Comparison of ENCODE assay signal across 20 mouse cellular contexts in the genomic region with DNA sequence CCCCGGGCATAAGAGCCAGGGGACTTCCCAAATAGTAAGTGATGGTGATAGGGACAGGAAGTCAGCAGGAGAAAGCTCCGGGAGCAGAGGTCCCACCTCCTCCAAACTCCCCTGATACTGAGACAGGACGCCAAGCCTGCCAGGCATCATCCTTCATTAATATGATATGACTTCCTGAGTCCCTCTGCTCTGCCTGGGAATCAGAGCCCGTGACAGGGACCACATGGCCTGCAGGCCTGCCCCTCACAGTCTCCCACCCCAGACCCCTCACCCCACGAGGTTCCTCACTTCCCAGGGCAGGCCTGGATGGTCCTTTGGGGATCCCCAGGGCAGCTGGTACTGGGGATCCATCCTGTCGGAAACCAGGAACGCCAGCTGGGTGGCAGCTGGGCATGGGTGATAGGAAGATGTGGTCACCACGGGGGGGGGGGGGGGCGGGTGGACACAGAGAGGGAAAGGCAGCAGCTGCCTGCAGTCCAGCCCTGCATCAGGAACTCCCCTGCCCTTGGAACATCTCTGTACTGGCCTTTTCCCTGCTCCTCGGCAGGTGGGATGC. TPM values are rescaled to one million over a fixed set of nuclear protein-coding genes. Genes with fewer than 3 reads are reported as not detected.
DNase-seq lines count a peak whose midpoint lies in the region; ATAC-seq and TF ChIP-seq lines count a peak whose summit lies in the region.
"Had no signal": no experiment of that assay in that cellular context is flagged by ENCODE, and none has a peak within 500 bp of the region (broad histone marks: within the 10 kb centered on the region; RNA-seq: fewer than 3 reads in every experiment).

No protein-coding gene starts in this region.

- peaks cover 18% of the 10 kb centered on the region for H3K79me2 ChIP-seq in C2C12 (ENCODE audit: control insufficient read depth, insufficient read depth)

- H3ac ChIP-seq in C2C12 (ENCODE audit: control insufficient read depth, insufficient read length, low read depth): no peak overlapping the region

- TF ChIP-seq CTCF in C2C12 (IDR thresholded peaks at IDR 0.05; ENCODE audit: control insufficient read depth, insufficient read depth, insufficient read length): no peak

- ATAC-seq in heart, embryonic 16.5 days (replicated peaks; ENCODE audit: extremely low read depth, insufficient read depth, low FRiP score): no peak
- ATAC-seq in kidney, embryonic 16.5 days (ENCODE audit: low FRiP score, low TSS enrichment): no peak
- ATAC-seq: forebrain, postnatal 0 days; hindbrain, postnatal 0 days; Patski had no signal

- H3K79me3 ChIP-seq in C2C12 (ENCODE audit: low read depth): peaks cover 6% of the 10 kb centered on the region

- DNase-seq in heart, postnatal 10 days: no peak
- DNase-seq in kidney, postnatal 4 days: peak; percentile 48 to 61
- peak; percentile 73 for DNase-seq in MN1 (ENCODE audit: low spot score)
- no peak for DNase-seq in Muller cell, postnatal 12 days (ENCODE audit: inconsistent ontology term)
- DNase-seq: adrenal gland, postnatal 36 days; cerebellum, adult 9-10 months; forebrain, postnatal 0 days; gastrocnemius, postnatal 25 days; heart, postnatal 14 days; kidney, adult 11 months had no signal

- intact Hi-C loops in heart, postnatal 10 days (cut with DNase I): no loop called here

- peaks cover 36% of the 10 kb centered on the region for H3K4me1 ChIP-seq in heart, embryonic 16.5 days (ENCODE audit: control insufficient read depth, insufficient read depth, low read length)
- peaks cover 49% of the 10 kb centered on the region for H3K4me1 ChIP-seq in kidney, embryonic 16.5 days (ENCODE audit: insufficient read depth, low read length)

- peaks cover 29% of the 10 kb centered on the region for H3K27me3 ChIP-seq in heart, embryonic 16.5 days (ENCODE audit: control insufficient read depth, insufficient read depth, low read length)
- H3K27me3 ChIP-seq in kidney, embryonic 16.5 days (ENCODE audit: insufficient read depth, low read length): no peaks in the 10 kb centered on the region
- no peaks in the 10 kb centered on the region for H3K27me3 ChIP-seq in C2C12 (ENCODE audit: control insufficient read depth, insufficient read depth, insufficient read length)
- H3K27me3 ChIP-seq: limb, embryonic 13.5 days; stomach, embryonic 15.5 days had no signal

- H3K4me3 ChIP-seq in heart, embryonic 16.5 days (ENCODE audit: low read length): no peak overlapping the region
- no peak overlapping the region for H3K4me3 ChIP-seq in kidney, embryonic 16.5 days (ENCODE audit: low read length)
- H3K4me3 ChIP-seq in C2C12 (ENCODE audit: insufficient read depth, poor library complexity, severe bottlenecking): no peak overlapping the region
- H3K4me3 ChIP-seq: limb, embryonic 13.5 days; liver, embryonic 15.5 days; neural tube, embryonic 15.5 days; stomach, embryonic 15.5 days had no signal

- H3K4me2 ChIP-seq in heart, embryonic 16.5 days (ENCODE audit: low read depth, low read length): no peak overlapping the region
- no peak overlapping the region for H3K4me2 ChIP-seq in kidney, embryonic 16.5 days (replicated peaks; ENCODE audit: low read depth, low read length)
- H3K4me2 ChIP-seq: limb, embryonic 13.5 days; liver, embryonic 15.5 days; midbrain, embryonic 11.5 days; neural tube, embryonic 15.5 days; stomach, embryonic 15.5 days had no signal

- WGBS in heart, embryonic 16.5 days: 39% methylated on average over 9 of the region's 10 CpGs
- WGBS in kidney, embryonic 16.5 days: 26% methylated on average over 8 of the region's 10 CpGs

- H3K27ac ChIP-seq in heart, embryonic 16.5 days (ENCODE audit: low read length): no peak overlapping the region
- H3K27ac ChIP-seq in kidney, embryonic 16.5 days (ENCODE audit: low read length): no peak overlapping the region
- H3K27ac ChIP-seq: hindbrain, postnatal 0 days; limb, embryonic 13.5 days; liver, embryonic 15.5 days; neural tube, embryonic 15.5 days; stomach, embryonic 15.5 days had no signal

- no peaks in the 10 kb centered on the region for H3K9me3 ChIP-seq in heart, embryonic 16.5 days (replicated peaks; ENCODE audit: control insufficient read depth, low read length)
- no peaks in the 10 kb centered on the region for H3K9me3 ChIP-seq in kidney, embryonic 16.5 days (ENCODE audit: low read length)
- H3K9me3 ChIP-seq: limb, embryonic 13.5 days; liver, embryonic 15.5 days; neural tube, embryonic 15.5 days; stomach, embryonic 15.5 days had no signal

- H3K36me3 ChIP-seq in heart, embryonic 16.5 days (ENCODE audit: control insufficient read depth, insufficient read depth): no peaks in the 10 kb centered on the region
- H3K36me3 ChIP-seq in kidney, embryonic 16.5 days (ENCODE audit: insufficient read depth, low read length): no peaks in the 10 kb centered on the region
- no peaks in the 10 kb centered on the region for H3K36me3 ChIP-seq in C2C12 (ENCODE audit: control insufficient read depth, insufficient read depth)
- H3K36me3 ChIP-seq: limb, embryonic 13.5 days; liver, embryonic 15.5 days; neural tube, embryonic 15.5 days; stomach, embryonic 15.5 days had no signal

- 0 out of 2 replicates have a peak overlapping the region, but pooled peaks have one; percentile 34 for H3K9ac ChIP-seq in heart, embryonic 16.5 days (ENCODE audit: low read length)
- H3K9ac ChIP-seq in kidney, embryonic 16.5 days (replicated peaks; ENCODE audit: low read length): no peak overlapping the region
- H3K9ac ChIP-seq: forebrain, postnatal 0 days; limb, embryonic 13.5 days; liver, embryonic 15.5 days; neural tube, embryonic 15.5 days; stomach, embryonic 15.5 days had no signal

TF ChIP-seq in C2C12, 6 proteins besides CTCF, POLR2A, EP300 and RAD21:
- TF ChIP-seq MYOD1 (IDR thresholded peaks at IDR 0.05; ENCODE audit: control insufficient read depth, insufficient read length, low read depth) (peak; percentile 95), FOSL1 (IDR thresholded peaks at IDR 0.05; ENCODE audit: insufficient read depth, low read length, poor library complexity, severe bottlenecking) (no peak)
TF ChIP-seq in C2C12: peak in this region for 1.

RNA-seq across cellular contexts. Expression of a gene that starts 2.1 kb away (rescaled TPM):
- polyA plus RNA-seq in heart, embryonic 16.5 days (2015; fragmentation: Nextera tagmentation; extraction: Ambion mirVana): 1.4 and 1.5 TPM in 2 replicates
- total RNA-seq in heart, postnatal 10 days (2021): 1 to 10 TPM; 2.6 to 2.8 TPM
- polyA plus RNA-seq in kidney, embryonic 16.5 days (2015; fragmentation: Nextera tagmentation; extraction: Ambion mirVana): 1.9 and 2.6 TPM in 2 replicates
- 5.7 TPM for polyA plus RNA-seq in C2C12 (2012; fragmentation: generic; extraction: Trizol)
- total RNA-seq: forebrain, postnatal 0 days had no signal
- polyA plus RNA-seq: Patski had no signal

RNA-seq across cellular contexts. Expression of a gene that starts 12.6 kb away (rescaled TPM):
- 2.9 and 3.7 TPM in 2 replicates for polyA plus RNA-seq in heart, embryonic 16.5 days (2015; fragmentation: Nextera tagmentation; extraction: Ambion mirVana)
- 1 to 10 TPM in 1 of 2 experiments, under 1 TPM in 1; 0.82 to 1.4 TPM for total RNA-seq in heart, postnatal 10 days (2021)
- 7.7 and 10.5 TPM in 2 replicates for polyA plus RNA-seq in kidney, embryonic 16.5 days (2015; fragmentation: Nextera tagmentation; extraction: Ambion mirVana)
- polyA plus RNA-seq in C2C12 (2012; fragmentation: generic; extraction: Trizol): 2.6 TPM
- total RNA-seq: forebrain, postnatal 0 days; gastrocnemius, postnatal 25 days had no signal

RNA-seq across cellular contexts. Expression of a gene that starts 19.7 kb away (rescaled TPM):
- 112 and 128 TPM in 2 replicates for polyA plus RNA-seq in heart, embryonic 16.5 days (2015; fragmentation: Nextera tagmentation; extraction: Ambion mirVana)
- 100 to 1,000 TPM; 252 to 262 TPM for total RNA-seq in heart, postnatal 10 days (2021)
- 145 and 154 TPM in 2 replicates for polyA plus RNA-seq in kidney, embryonic 16.5 days (2015; fragmentation: Nextera tagmentation; extraction: Ambion mirVana)
- 365 TPM for polyA plus RNA-seq in C2C12 (2012; fragmentation: generic; extraction: Trizol)

RNA-seq across cellular contexts. Expression of a gene that starts 29.1 kb away (rescaled TPM):
- polyA plus RNA-seq in heart, embryonic 16.5 days (2015; fragmentation: Nextera tagmentation; extraction: Ambion mirVana): 2.8 and 3.1 TPM in 2 replicates
- total RNA-seq in heart, postnatal 10 days (2021): 10 to 100 TPM; 28.2 to 32.7 TPM
- polyA plus RNA-seq in kidney, embryonic 16.5 days (2015; fragmentation: Nextera tagmentation; extraction: Ambion mirVana): 2.0 and 2.1 TPM in 2 replicates
- polyA plus RNA-seq in C2C12 (2012; fragmentation: generic; extraction: Trizol): 5.3 TPM

RNA-seq across cellular contexts. Expression of a gene that starts 40.3 kb away (rescaled TPM):
- polyA plus RNA-seq in heart, embryonic 16.5 days (2015; fragmentation: Nextera tagmentation; extraction: Ambion mirVana): 5.6 and 6.0 TPM in 2 replicates
- 1 to 10 TPM; 5.0 to 5.2 TPM for total RNA-seq in heart, postnatal 10 days (2021)
- polyA plus RNA-seq in kidney, embryonic 16.5 days (2015; fragmentation: Nextera tagmentation; extraction: Ambion mirVana): 7.4 and 7.5 TPM in 2 replicates
- polyA plus RNA-seq in C2C12 (2012; fragmentation: generic; extraction: Trizol): 12.6 TPM

Comparison
In these comparisons a context has a peak if more than half of its experiments do, and no peak if none do; other contexts are left out.
1. DNase-seq: peak in kidney, postnatal 4 days (2 of 2) and MN1 (single experiment); none in heart, postnatal 10 days (0 of 2) and Muller cell, postnatal 12 days (single experiment).